Mouse (Mus musculus) urinary bladder, postnatal 4 days (tissue): ENCODE measurements around the gene Scgb1b12.
"Not testable (repeated sequence)": the region's sequence is repeated elsewhere in the genome, so short reads cannot be mapped to it uniquely, and the experiment has no call there.

Experiments used
- DNase-seq, 2 experiments: peaks; one replicate each; pipeline ENCODE4 v3.0.0; 2021 to 2022; ENCODE audit warnings: low spot score in 2 of 2

Gene Scgb1b12

DNA sequence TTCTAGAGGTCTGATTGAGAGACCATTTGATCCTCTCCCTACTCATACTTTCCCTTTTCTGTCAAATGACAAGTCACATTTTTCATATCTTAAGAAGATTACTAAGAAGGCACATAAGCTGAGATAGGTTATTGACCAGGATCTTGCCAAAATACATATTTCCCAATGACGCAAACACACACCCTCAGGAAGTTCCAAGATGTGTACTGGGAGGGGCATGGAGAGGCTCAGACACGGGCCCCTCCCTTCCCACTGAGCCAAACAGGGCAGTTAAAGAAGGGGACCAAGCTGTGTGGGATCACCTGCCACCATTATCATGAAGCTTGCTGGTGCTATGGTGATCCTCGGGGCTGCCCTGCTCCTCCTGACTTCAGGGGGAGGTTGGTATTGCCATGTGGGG is at the start of gene Scgb1b12:
Gene Scgb1b12 (plus strand): TSS at position 301 of the 400 bp plus-strand sequence.
- DNase-seq: not testable (repeated sequence)

- not testable (repeated sequence) for DNase-seq
Observed at GRCm38 (mm10) chr7:32327145-32327544, 6.8 kb upstream of the Scgb1b12 start, which contains the start of gene Scgb2b12. Gene Scgb2b12 (minus strand): TSS chr7:32327245.
